Mouse (Mus musculus) duodenum, adult 2 months (tissue): ENCODE measurements around the gene Duoxa2. TPM values are rescaled to one million over a fixed set of nuclear protein-coding genes. Genes with fewer than 3 reads are reported as not detected.

Source experiments
- polyA plus RNA-seq: library from polyadenylated mRNA; depleted of rRNA; stranded (reverse); fragments of >200 nt; gene quantifications from 2 replicates; pipeline ENCODE4 v1.2.3, GENCODE M21; 2012; ENCODE audit warnings: low replicate concordance; rRNA removed

Gene Duoxa2
- 10.0 and 12.2 TPM in 2 replicates for polyA plus RNA-seq

GRCm38 (mm10) chr2:122298596-122299490 is at the start of gene Duoxa2:
Gene Duoxa2 (plus strand): TSS chr2:122298900.

DNA sequence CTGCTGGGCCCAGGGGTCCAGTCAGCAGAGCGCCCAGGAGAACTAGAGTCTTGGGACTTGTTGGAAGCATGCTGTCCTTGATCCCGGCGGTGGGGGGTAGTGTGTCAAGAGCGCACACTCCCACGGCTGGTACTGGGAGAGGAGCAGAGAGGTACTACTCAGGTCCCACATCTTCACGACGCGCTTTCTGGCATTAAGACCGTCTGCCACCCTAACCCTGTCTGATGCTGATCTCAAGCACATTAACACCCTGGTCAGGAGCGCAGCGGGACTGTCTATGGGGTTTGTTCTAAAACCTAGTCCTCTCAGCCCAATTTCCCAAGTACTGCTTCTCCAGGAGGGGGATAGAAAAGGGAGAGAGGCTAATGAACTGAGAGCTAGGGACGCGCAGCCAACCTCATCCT is 602 bp upstream of the Duoxa2 start, which contains the start of gene Duox2:
Duox2 (minus strand) TSS at position 354 of the 404 bp plus-strand sequence.

GRCm38 (mm10) chr2:122313536-122313935 is 14.8 kb downstream of the Duoxa2 start, which contains the start of gene Duoxa1:
Gene Duoxa1 (minus strand): TSS chr2:122313730.

DNA sequence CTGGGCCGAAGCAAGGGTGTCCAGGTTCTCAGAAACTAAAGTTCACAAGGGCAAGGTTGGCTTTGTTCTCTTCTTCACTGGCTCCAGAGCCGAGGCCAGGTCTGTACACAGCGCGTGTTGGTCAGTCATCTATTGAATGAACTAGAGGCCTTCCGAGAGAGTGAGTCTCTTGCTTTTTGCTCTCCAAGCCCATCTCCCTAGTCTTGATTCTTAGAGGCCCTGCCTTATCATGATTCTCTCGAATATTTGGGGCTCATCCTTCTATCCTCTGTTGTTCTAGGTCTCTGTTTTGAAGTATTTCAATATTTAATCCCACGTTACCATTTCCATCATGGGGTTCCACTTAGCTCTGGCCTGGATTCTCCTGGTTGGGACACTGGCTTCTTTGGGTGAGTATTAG is 16.7 kb downstream of the Duoxa2 start, which contains the start of gene Duox1:
Duox1 (plus strand) TSS at position 301 of the 400 bp plus-strand sequence.

Other genes starting within 250 kb of the Duoxa2 start
- gene Spg11, start 180.5 kb upstream of the Duoxa2 start, polyA plus RNA-seq = 2.7 and 3.8 TPM in 2 replicates
- gene B2m, start 151.2 kb upstream of the Duoxa2 start, polyA plus RNA-seq = 999 and 1,700 TPM in 2 replicates
- gene Trim69, start 138.2 kb upstream of the Duoxa2 start, polyA plus RNA-seq = not detected in 2 replicates
- gene Patl2, start 112.7 kb upstream of the Duoxa2 start, polyA plus RNA-seq = not detected in 2 replicates
- not detected in 2 replicates for gene Terb2, start 112.6 kb upstream of the Duoxa2 start, polyA plus RNA-seq
- 11.8 and 30.9 TPM in 2 replicates for gene Sord, start 64.2 kb upstream of the Duoxa2 start, polyA plus RNA-seq
- gene Duox2, start 451 bp upstream of the Duoxa2 start, polyA plus RNA-seq = 4.8 and 7.1 TPM in 2 replicates
- gene Duoxa1, start 14.8 kb downstream of the Duoxa2 start, polyA plus RNA-seq = 0.11 and 0.22 TPM in 2 replicates
- 0.05 and 0.28 TPM in 2 replicates for gene Duox1, start 16.8 kb downstream of the Duoxa2 start, polyA plus RNA-seq
- 9.3 and 14.1 TPM in 2 replicates for gene Shf, start 70.3 kb downstream of the Duoxa2 start, polyA plus RNA-seq
- 4.8 and 31.1 TPM in 2 replicates for gene Slc28a2, start 127.6 kb downstream of the Duoxa2 start, polyA plus RNA-seq
- 0.71 and 4.6 TPM in 2 replicates for gene Gm14085, start 186.0 kb downstream of the Duoxa2 start, polyA plus RNA-seq